Mouse (Mus musculus) bone marrow macrophage, adult 2 months (primary cell): ENCODE data around the gene Gon7. TPM values are rescaled to one million over a fixed set of nuclear protein-coding genes. Genes with fewer than 3 reads are reported as not detected.

Source experiments
- H3K27ac ChIP-seq: 2 replicates; pipeline ENCODE4 v1.5.1; 2012; ENCODE audit warnings: low read depth, low read length; ENCODE audit not compliant: insufficient read depth
- H3K4me1 ChIP-seq: 2 replicates; pipeline ENCODE4 v1.6.1; 2012; ENCODE audit warnings: low read length; ENCODE audit not compliant: control insufficient read depth, insufficient read depth
- H3K4me3 ChIP-seq: 2 replicates; pipeline ENCODE4 v1.5.1; 2012; ENCODE audit warnings: mild to moderate bottlenecking, low read length, moderate library complexity; ENCODE audit not compliant: insufficient read depth
- CTCF ChIP-seq: IDR thresholded peaks from 2 replicates; pipeline ENCODE4 v1.5.1; 2012; ENCODE audit warnings: low read depth, mild to moderate bottlenecking, low read length, moderate library complexity
- POLR2A ChIP-seq: IDR thresholded peaks from 2 replicates; pipeline ENCODE4 v1.6.1; 2012; ENCODE audit warnings: mild to moderate bottlenecking, low read depth, low read length, borderline replicate concordance
- polyA plus RNA-seq: library from polyadenylated mRNA; stranded (reverse); fragments of >200 nt; gene quantifications from 2 replicates; pipeline ENCODE4 v1.2.4, GENCODE M21; 2012; ENCODE audit not compliant: missing spikeins, insufficient read depth, insufficient read length

The Gon7 gene
- polyA plus RNA-seq, 1 experiment: 14.3 TPM

GRCm38 (mm10) chr12:102743036-102743588 lies 14.5 kb downstream of the Gon7 start:
- peaks cover 25% of the 10 kb centered on the region for H3K4me1 ChIP-seq
- no peak for TF ChIP-seq POLR2A
- TF ChIP-seq CTCF: no peak
- peak overlapping the region; percentile 45; the same call in 1 of the 2 replicates for H3K27ac ChIP-seq
- H3K4me3 ChIP-seq: peak overlapping the region; percentile 73

- Histone ChIP-seq H3K4me1 (peaks cover 17% of the 10 kb centered on the region), H3K4me3 (no peak overlapping the region), H3K27ac (no peak overlapping the region)
- no peak for TF ChIP-seq POLR2A
- TF ChIP-seq CTCF: no peak
Measured at GRCm38 (mm10) chr12:102742056-102742455, 15.5 kb downstream of the Gon7 start.

DNA sequence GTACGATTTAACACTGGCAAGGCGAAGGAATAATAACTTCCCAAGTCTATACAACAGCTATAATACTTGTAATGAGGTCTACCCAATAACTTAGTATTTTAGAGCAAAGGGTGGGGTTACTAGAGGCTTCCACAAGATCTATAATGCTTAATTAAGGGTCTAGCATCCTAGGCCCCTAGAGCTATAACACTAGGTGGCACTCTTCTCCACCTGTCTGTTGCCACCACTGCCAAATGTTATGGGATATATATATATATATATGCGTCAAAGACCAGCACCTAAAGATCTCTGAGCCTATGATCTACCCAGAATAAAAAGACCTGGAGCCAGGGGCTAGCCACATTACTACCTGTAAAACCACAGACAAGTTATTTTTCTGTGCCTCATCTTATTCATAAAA lies 17.3 kb downstream of the Gon7 start:
- Histone ChIP-seq H3K4me3 (no peak overlapping the region), H3K4me1 (peaks cover 7% of the 10 kb centered on the region), H3K27ac (no peak overlapping the region)
- TF ChIP-seq CTCF (no peak), POLR2A (no peak)

- TF ChIP-seq CTCF (no peak), POLR2A (no peak)
- H3K27ac ChIP-seq: no peak overlapping the region
- H3K4me1 ChIP-seq: peaks cover 4% of the 10 kb centered on the region; the same call in 1 of the 2 replicates
- no peak overlapping the region for H3K4me3 ChIP-seq
Measured at GRCm38 (mm10) chr12:102739096-102739495, 18.5 kb downstream of the Gon7 start.

GRCm38 (mm10) chr12:102733381-102733780 lies 24.2 kb downstream of the Gon7 start:
- peaks cover 5% of the 10 kb centered on the region for H3K4me1 ChIP-seq
- TF ChIP-seq POLR2A (no peak), CTCF (peak; percentile 65)

GRCm38 (mm10) chr12:102730798-102731619 lies 26.6 kb downstream of the Gon7 start:
- Histone ChIP-seq H3K4me1 (peaks cover 5% of the 10 kb centered on the region), H3K4me3 (no peak overlapping the region), H3K27ac (no peak overlapping the region)
- TF ChIP-seq CTCF (no peak), POLR2A (no peak)

More at GRCm38 (mm10) chr12:102733381-102733780, 24.2 kb downstream of the Gon7 start:
- no peak overlapping the region for H3K4me3 ChIP-seq
- no peak overlapping the region for H3K27ac ChIP-seq

DNA sequence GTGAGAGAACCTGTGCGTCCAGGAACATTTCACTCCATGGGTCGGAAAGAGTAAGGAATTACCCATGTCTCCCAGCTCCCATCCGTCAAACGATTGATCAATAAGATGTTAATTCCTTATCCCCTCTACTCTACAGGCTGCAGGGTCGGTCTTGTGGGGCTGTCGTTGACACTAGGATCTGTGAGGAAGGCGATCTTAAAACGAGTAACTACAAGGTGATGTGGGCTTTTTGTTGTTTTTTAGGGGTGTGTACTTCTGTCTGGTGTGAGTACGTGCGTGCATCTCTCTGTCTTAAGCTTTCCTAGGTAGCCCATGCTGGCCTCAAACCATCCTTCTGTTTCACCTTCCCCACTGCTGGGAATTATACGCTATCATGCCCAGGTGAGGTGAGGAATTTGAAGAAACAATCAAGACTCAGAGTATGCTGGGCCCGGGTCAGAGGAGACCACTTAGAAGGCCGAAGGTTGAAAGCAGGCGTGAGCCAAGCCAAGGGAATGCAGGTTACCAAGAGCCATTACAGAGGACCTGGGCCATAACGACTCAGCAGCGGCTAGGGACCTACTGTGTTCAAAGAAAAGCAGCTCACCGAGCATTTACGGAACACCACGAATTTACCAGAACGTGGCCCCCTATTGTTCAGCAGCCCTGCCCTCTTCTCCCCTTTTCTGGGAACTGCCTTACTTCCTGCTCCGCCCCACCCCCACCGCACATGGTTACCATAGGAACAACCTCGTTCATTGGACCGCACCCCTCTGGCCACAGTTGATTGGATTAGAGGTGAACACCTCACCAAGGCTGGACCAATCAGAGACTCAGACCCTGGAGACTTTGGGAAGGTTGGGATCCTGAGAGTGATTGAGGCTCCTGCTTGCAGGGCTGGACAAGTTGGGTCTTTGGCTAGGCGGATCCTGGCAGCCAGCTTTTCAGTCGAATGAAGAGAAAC lies 27.5 kb downstream of the Gon7 start:
- TF ChIP-seq POLR2A: no peak
- TF ChIP-seq CTCF: no peak
- no peak overlapping the region for H3K27ac ChIP-seq
- peaks cover 5% of the 10 kb centered on the region for H3K4me1 ChIP-seq
- H3K4me3 ChIP-seq: no peak overlapping the region

DNA sequence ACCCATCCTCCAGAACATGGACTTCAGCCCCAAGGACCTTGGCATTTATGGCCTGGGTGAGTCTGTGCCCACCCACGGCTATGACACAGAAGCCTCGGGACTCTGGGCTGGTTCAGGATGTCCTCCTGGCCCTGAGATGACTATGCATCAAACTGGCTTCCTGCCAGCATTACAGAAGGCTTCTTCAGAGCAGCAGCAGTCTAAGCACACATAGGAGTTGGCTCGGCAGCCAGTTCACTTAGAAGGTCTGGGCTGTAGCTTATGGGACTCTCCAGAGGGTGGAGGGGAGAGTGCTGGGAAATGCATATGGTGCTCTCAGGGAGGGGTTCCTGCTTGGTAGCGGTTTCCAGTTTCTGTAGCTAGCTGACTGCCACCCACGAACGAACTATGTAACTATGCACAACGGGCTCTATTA lies 31.8 kb downstream of the Gon7 start:
- TF ChIP-seq POLR2A (no peak), CTCF (no peak)
- Histone ChIP-seq H3K4me1 (peaks cover 22% of the 10 kb centered on the region), H3K4me3 (no peak overlapping the region), H3K27ac (no peak overlapping the region)

GRCm38 (mm10) chr12:102725146-102725545 lies 32.5 kb downstream of the Gon7 start:
- no peak overlapping the region for H3K4me3 ChIP-seq
- H3K4me1 ChIP-seq: peaks cover 19% of the 10 kb centered on the region
- no peak for TF ChIP-seq CTCF
- no peak for TF ChIP-seq POLR2A

DNA sequence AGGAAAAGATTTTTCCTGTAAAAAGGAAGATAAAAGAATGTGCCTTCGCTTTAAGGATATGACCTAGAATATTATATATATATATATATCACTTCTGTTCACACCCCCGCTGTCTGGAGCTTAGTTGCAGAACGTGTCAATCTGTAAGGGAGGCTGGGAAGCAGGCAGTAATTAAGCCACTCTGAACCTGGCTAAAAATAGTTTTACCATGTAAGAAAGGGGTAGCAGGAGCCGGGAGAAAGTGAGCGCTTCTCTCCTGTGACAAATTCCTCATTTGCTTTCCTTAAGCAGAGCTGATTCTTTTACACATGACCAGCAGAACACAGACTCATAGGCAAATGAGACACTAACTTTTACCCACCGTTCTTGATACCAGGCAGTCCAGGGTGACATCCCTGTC lies 33.7 kb downstream of the Gon7 start:
- TF ChIP-seq POLR2A (no peak), CTCF (no peak)
- Histone ChIP-seq H3K27ac (no peak overlapping the region), H3K4me3 (no peak overlapping the region), H3K4me1 (peaks cover 18% of the 10 kb centered on the region)

More at GRCm38 (mm10) chr12:102725146-102725545, 32.5 kb downstream of the Gon7 start:
- H3K27ac ChIP-seq: no peak overlapping the region
